Comparison of ENCODE assay signal across 11 mouse cellular contexts in genomic region chr15:97498375-97498774, GRCm38 (mm10).
DNase-seq lines count a peak whose midpoint lies in the region; ATAC-seq and TF ChIP-seq lines count a peak whose summit lies in the region.
"Had no signal": no experiment of that assay in that cellular context is flagged by ENCODE, and none has a peak within 500 bp of the region (broad histone marks: within the 10 kb centered on the region; RNA-seq: fewer than 3 reads in every experiment).

No protein-coding gene starts in this region.

- no peak for ATAC-seq in heart, embryonic 12.5 days (ENCODE audit: insufficient number of reproducible peaks, low FRiP score)
- ATAC-seq: forebrain, embryonic 13.5 days had no signal

- intact Hi-C loops in heart, adult 2 months (cut with DNase I), result no loop called here

- WGBS in heart, adult 2 months, result 92% methylated on average over 3 of the region's 3 CpGs
- 85% methylated on average over 3 of the region's 3 CpGs for WGBS in heart, embryonic 12.5 days
- 93% methylated on average over 3 of the region's 3 CpGs for WGBS in embryonic facial prominence, embryonic 10.5 days

- no peak overlapping the region for H3K27ac ChIP-seq in heart, adult 2 months
- H3K27ac ChIP-seq in heart, embryonic 12.5 days (ENCODE audit: poor library complexity, severe bottlenecking), result no peak overlapping the region
- H3K27ac ChIP-seq in embryonic facial prominence, embryonic 10.5 days (replicated peaks), result no peak overlapping the region
- H3K27ac ChIP-seq: forebrain, embryonic 13.5 days; macrophage had no signal

- H3K4me3 ChIP-seq in heart, adult 2 months, result no peak overlapping the region
- H3K4me3 ChIP-seq in heart, embryonic 12.5 days, result no peak overlapping the region
- no peak overlapping the region for H3K4me3 ChIP-seq in embryonic facial prominence, embryonic 10.5 days
- H3K4me3 ChIP-seq: forebrain, embryonic 13.5 days had no signal

- no peak overlapping the region for H3K4me2 ChIP-seq in heart, embryonic 12.5 days
- H3K4me2 ChIP-seq: forebrain, embryonic 13.5 days had no signal

- H3K79me2 ChIP-seq in heart, adult 2 months (replicated peaks; ENCODE audit: control insufficient read depth, insufficient read depth, low read length), result no peaks in the 10 kb centered on the region

- DNase-seq in heart, adult 2 months, result peak in 1 of 2 experiments; percentile 15
- peak; percentile 72 for DNase-seq in CD4-positive helper T cell, adult 2 months (ENCODE audit: low read depth, low spot score)
- DNase-seq in induced T-regulatory cell, adult 2 months (ENCODE audit: low read depth), result peak; percentile 76
- DNase-seq in spleen, postnatal 10 days (ENCODE audit: low spot score in 2 of 2), result peak; percentile 15 to 69
- no peak for DNase-seq in embryonic facial prominence, embryonic 10.5 days (ENCODE audit: low spot score)
- DNase-seq in urinary bladder, postnatal 14 days (ENCODE audit: low spot score), result no peak
- DNase-seq in frontal cortex, adult 2 months (ENCODE audit: extremely low spot score in 1 of 2, low spot score in 1 of 2), result no peak
- DNase-seq: cerebellum, postnatal 10 days had no signal

- no peak for TF ChIP-seq POLR2A in heart, adult 2 months (IDR thresholded peaks at IDR 0.05; ENCODE audit: insufficient read depth, low read depth, low read length)

- peaks cover 17% of the 10 kb centered on the region for H3K9me3 ChIP-seq in heart, embryonic 12.5 days (replicated peaks)
- H3K9me3 ChIP-seq in embryonic facial prominence, embryonic 10.5 days, result peaks cover 4% of the 10 kb centered on the region; the same call in 1 of the 2 replicates
- H3K9me3 ChIP-seq: forebrain, embryonic 13.5 days had no signal

- H3K27me3 ChIP-seq in heart, adult 2 months (ENCODE audit: control insufficient read depth, insufficient read depth, low read length), result no peaks in the 10 kb centered on the region
- H3K27me3 ChIP-seq in heart, embryonic 12.5 days (replicated peaks), result no peaks in the 10 kb centered on the region
- no peaks in the 10 kb centered on the region for H3K27me3 ChIP-seq in embryonic facial prominence, embryonic 10.5 days (replicated peaks; ENCODE audit: low read depth, poor library complexity, severe bottlenecking)
- H3K27me3 ChIP-seq: forebrain, embryonic 13.5 days had no signal

- peak; percentile 46 for TF ChIP-seq CTCF in heart, adult 2 months (IDR thresholded peaks at IDR 0.05)

- no peak overlapping the region for H3K9ac ChIP-seq in heart, adult 2 months (ENCODE audit: low read depth, low read length)
- no peak overlapping the region for H3K9ac ChIP-seq in heart, embryonic 12.5 days
- H3K9ac ChIP-seq: forebrain, embryonic 13.5 days had no signal

- H3K4me1 ChIP-seq in heart, adult 2 months (ENCODE audit: control insufficient read depth, insufficient read depth, low read length), result no peaks in the 10 kb centered on the region
- H3K4me1 ChIP-seq in heart, embryonic 12.5 days (replicated peaks), result no peaks in the 10 kb centered on the region
- H3K4me1 ChIP-seq in embryonic facial prominence, embryonic 10.5 days, result no peaks in the 10 kb centered on the region
- H3K4me1 ChIP-seq: forebrain, embryonic 13.5 days had no signal

- TF ChIP-seq EP300 in heart, adult 2 months (IDR thresholded peaks at IDR 0.05; ENCODE audit: insufficient read depth, low read depth, low read length), result no peak

- no peaks in the 10 kb centered on the region for H3K36me3 ChIP-seq in heart, adult 2 months (ENCODE audit: control insufficient read depth, insufficient read depth, low read length)
- H3K36me3 ChIP-seq in heart, embryonic 12.5 days, result no peaks in the 10 kb centered on the region
- H3K36me3 ChIP-seq in embryonic facial prominence, embryonic 10.5 days (replicated peaks), result no peaks in the 10 kb centered on the region

Comparison
In these comparisons a context has a peak if more than half of its experiments do, and no peak if none do; other contexts are left out.
1. DNase-seq: peak in CD4-positive helper T cell, adult 2 months (single experiment), induced T-regulatory cell, adult 2 months (single experiment) and spleen, postnatal 10 days (2 of 2); none in embryonic facial prominence, embryonic 10.5 days (single experiment), urinary bladder, postnatal 14 days (single experiment) and frontal cortex, adult 2 months (0 of 2).